Mouse (Mus musculus): ENCODE data around the gene Fam114a1. TPM values are rescaled to one million over a fixed set of nuclear protein-coding genes. Genes with fewer than 3 reads are reported as not detected.

Fam114a1 gene
- total RNA-seq, 2 experiments from 2014 or later, result 4.2 to 5.8 TPM

- Histone ChIP-seq H3K4me3 (peak overlapping the region; percentile 70), H3K27ac (peak overlapping the region; percentile 54)
- TF ChIP-seq CTCF (conservative IDR thresholded peaks at IDR 0.05), result no peak
- DNase-seq (ENCODE audit: low spot score in 2 of 2), result no peak
These were observed 660 bp upstream of the Fam114a1 start for GRCm38 (mm10) chr5:64968961-64969860.

- no peak for DNase-seq (ENCODE audit: low spot score in 2 of 2)
- TF ChIP-seq CTCF (conservative IDR thresholded peaks at IDR 0.05), result no peak
- Histone ChIP-seq H3K27ac (no peak overlapping the region), H3K4me3 (no peak overlapping the region)
These were observed 5.2 kb downstream of the Fam114a1 start for GRCm38 (mm10) chr5:64975121-64975520.

- Histone ChIP-seq H3K27ac (no peak overlapping the region), H3K4me3 (no peak overlapping the region)
- TF ChIP-seq CTCF (conservative IDR thresholded peaks at IDR 0.05), result no peak
- DNase-seq (ENCODE audit: low spot score in 2 of 2), result peak in 1 of 2 experiments; percentile 58
These were observed 7.3 kb downstream of the Fam114a1 start for GRCm38 (mm10) chr5:64977128-64977527.

- H3K4me3 ChIP-seq, result no peak overlapping the region
- no peak overlapping the region for H3K27ac ChIP-seq
- no peak for DNase-seq (ENCODE audit: low spot score in 2 of 2)
- no peak for TF ChIP-seq CTCF (conservative IDR thresholded peaks at IDR 0.05)
These were observed 16.1 kb downstream of the Fam114a1 start for GRCm38 (mm10) chr5:64985971-64986370.

- H3K27ac ChIP-seq, result no peak overlapping the region
- TF ChIP-seq CTCF (conservative IDR thresholded peaks at IDR 0.05), result no peak
- H3K4me3 ChIP-seq, result no peak overlapping the region
- DNase-seq (ENCODE audit: low spot score in 2 of 2), result no peak
These were observed 20.1 kb downstream of the Fam114a1 start for GRCm38 (mm10) chr5:64989940-64990339.

GRCm38 (mm10) chr5:64992540-64992939, 22.7 kb downstream of the Fam114a1 start:
- Histone ChIP-seq H3K4me3 (no peak overlapping the region; the same call in 1 of the 2 replicates), H3K27ac (no peak overlapping the region)
- peak; percentile 30 to 63 for DNase-seq (ENCODE audit: low spot score in 2 of 2)
- peak; percentile 72 for TF ChIP-seq CTCF (conservative IDR thresholded peaks at IDR 0.05)

GRCm38 (mm10) chr5:64995408-64995807, 25.5 kb downstream of the Fam114a1 start:
- no peak for DNase-seq (ENCODE audit: low spot score in 2 of 2)
- TF ChIP-seq CTCF (conservative IDR thresholded peaks at IDR 0.05), result no peak
- Histone ChIP-seq H3K4me3 (no peak overlapping the region), H3K27ac (no peak overlapping the region)

- DNase-seq (ENCODE audit: low spot score in 2 of 2), result peak in 1 of 2 experiments; percentile 42
- peak overlapping the region; percentile 0; the same call in 1 of the 2 replicates for H3K4me3 ChIP-seq
These were observed 33.3 kb downstream of the Fam114a1 start for GRCm38 (mm10) chr5:65002940-65003824.

GRCm38 (mm10) chr5:65003946-65004535, 34.2 kb downstream of the Fam114a1 start:
- no peak for DNase-seq (ENCODE audit: low spot score in 2 of 2)
- Histone ChIP-seq H3K4me3 (no peak overlapping the region), H3K27ac (peak overlapping the region; percentile 53; the same call in 1 of the 2 replicates)
- no peak for TF ChIP-seq CTCF (conservative IDR thresholded peaks at IDR 0.05)

More at GRCm38 (mm10) chr5:65002940-65003824, 33.3 kb downstream of the Fam114a1 start:
- peak overlapping the region; percentile 53 for H3K27ac ChIP-seq
- peak; percentile 90 for TF ChIP-seq CTCF (conservative IDR thresholded peaks at IDR 0.05)

- TF ChIP-seq CTCF (conservative IDR thresholded peaks at IDR 0.05), result no peak
These were observed 35.4 kb downstream of the Fam114a1 start for GRCm38 (mm10) chr5:65005251-65005650.

GRCm38 (mm10) chr5:65006011-65006491, 36.2 kb downstream of the Fam114a1 start:
- peak; percentile 46; the same call in 1 of the 2 replicates for TF ChIP-seq CTCF (conservative IDR thresholded peaks at IDR 0.05)
- Histone ChIP-seq H3K4me3 (no peak overlapping the region), H3K27ac (peak overlapping the region; percentile 63)
- DNase-seq (ENCODE audit: low spot score in 2 of 2), result no peak

More at GRCm38 (mm10) chr5:65005251-65005650, 35.4 kb downstream of the Fam114a1 start:
- no peak overlapping the region for H3K4me3 ChIP-seq
- H3K27ac ChIP-seq, result 0 out of 2 replicates have a peak overlapping the region, but pooled peaks have one; percentile 63
- no peak for DNase-seq (ENCODE audit: low spot score in 2 of 2)

- no peak overlapping the region for H3K4me3 ChIP-seq
- no peak for TF ChIP-seq CTCF (conservative IDR thresholded peaks at IDR 0.05)
- DNase-seq (ENCODE audit: low spot score in 2 of 2), result no peak
- H3K27ac ChIP-seq, result no peak overlapping the region
These were observed 42.2 kb downstream of the Fam114a1 start for GRCm38 (mm10) chr5:65011901-65012573.
